Mouse (Mus musculus) kidney, postnatal 4 days (tissue): ENCODE results near the gene Olfr221.
A peak's percentile ranks its signal among the peaks of the same experiment; 100 is the strongest.

Source experiments
- DNase-seq, 2 experiments: peaks; one replicate each; pipeline ENCODE4 v3.0.0; 2021; ENCODE audit warnings: mixed read lengths in 2 of 2

Olfr221 gene

GRCm38 (mm10) chr14:52003981-52004495 is 38.2 kb downstream of the Olfr221 start:
- DNase-seq, result no peak

- DNase-seq, result no peak
Measured at GRCm38 (mm10) chr14:51997483-51997882, 44.8 kb downstream of the Olfr221 start.

- DNase-seq, result no peak
Measured at GRCm38 (mm10) chr14:51996866-51997265, 45.4 kb downstream of the Olfr221 start.

DNA sequence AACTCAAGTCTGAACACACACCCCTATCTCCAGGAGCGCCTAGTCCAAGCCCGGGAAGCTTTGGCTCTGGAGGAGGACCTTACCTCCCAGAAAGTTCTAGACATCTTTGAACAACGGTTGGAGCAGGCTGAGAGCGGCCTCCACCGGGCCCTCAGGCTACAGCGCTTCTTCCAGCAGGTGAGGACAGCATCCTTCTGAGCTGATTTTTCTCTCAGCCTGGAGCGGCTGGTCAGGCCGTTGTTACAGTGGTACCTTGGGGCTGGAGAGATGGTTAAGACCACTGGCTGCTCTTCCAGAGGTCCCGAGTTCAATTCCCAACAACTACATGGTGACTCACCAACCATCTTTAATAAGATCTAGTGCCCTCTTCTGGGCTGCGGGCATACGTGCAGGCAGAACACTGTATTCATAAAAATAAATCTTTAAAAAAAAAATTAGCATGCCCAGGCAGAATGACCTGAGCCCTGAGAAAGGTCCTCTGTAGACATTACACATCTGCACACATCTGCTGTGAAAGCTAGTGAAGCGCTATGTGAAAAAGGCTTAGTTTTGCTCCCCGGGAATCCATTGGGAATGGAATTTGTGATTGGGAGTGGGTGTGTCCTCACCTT is 45.9 kb downstream of the Olfr221 start:
- no peak for DNase-seq

GRCm38 (mm10) chr14:51995219-51995871 is 46.9 kb downstream of the Olfr221 start:
- no peak for DNase-seq

DNA sequence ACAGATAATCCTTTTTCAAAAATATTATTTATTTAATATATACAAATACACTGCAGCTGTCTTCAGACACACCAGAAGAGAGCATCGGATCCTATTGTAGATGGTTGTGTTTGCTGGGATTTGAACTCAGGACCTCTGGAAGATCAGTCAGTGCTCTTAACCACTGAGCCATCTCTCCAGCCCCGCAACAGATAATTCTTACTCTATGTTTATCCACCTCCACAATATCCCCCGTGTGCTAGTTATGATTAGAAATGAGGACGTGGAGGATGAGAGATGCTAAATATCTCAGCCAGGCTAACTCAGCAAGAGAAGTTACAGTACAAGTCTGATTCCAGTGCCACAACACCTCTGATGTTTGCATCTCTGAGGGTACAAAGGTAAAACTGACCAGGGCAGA is 47.8 kb downstream of the Olfr221 start:
- no peak for DNase-seq

DNA sequence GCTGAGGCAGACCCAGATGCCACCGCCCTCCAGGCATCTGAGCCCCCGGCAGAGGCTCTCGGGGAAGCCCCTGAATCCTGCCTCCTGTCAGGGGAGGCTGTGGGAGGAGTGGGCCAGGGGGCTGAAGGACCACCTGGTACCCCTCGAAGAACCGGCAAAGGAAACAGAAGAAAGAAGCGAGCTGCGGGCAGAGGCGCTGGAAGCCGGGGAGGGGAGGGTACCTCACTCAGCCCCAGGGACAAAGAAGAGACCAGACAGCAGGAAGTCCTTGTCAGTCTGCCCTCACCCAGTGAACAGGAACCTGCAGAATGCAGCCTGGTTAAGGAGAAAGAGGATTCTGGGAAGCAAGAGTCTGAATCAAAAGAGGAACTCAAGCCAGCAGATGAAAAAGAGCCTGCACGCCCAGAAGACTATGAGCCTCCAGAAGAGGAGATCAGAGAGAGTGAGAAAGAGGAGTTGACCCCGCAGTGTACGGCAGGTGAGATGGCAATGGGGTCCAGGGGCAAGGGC is 52.7 kb downstream of the Olfr221 start:
- no peak for DNase-seq

- DNase-seq, result peak; percentile 72 to 83
Measured at GRCm38 (mm10) chr14:51988731-51989130, 53.5 kb downstream of the Olfr221 start.

DNA sequence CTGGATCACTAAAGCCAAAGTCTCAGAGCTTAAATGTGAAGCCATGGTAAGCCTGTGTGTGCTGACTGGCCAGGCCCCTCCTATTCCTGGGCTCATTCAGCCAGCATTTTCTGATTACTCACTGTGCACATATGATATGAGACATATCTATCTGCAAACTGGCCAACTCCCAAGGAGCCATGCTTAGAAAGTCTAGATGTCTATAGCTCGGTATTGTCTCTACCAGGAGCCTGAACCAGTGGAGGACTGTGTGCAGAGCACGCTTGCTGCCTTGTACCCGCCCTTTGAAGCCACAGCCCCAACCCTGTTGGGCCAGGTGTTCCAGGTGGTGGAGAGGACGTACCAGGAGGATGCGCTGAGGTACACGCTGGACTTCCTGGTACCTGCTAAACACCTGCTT is 55.1 kb downstream of the Olfr221 start:
- no peak for DNase-seq

DNA sequence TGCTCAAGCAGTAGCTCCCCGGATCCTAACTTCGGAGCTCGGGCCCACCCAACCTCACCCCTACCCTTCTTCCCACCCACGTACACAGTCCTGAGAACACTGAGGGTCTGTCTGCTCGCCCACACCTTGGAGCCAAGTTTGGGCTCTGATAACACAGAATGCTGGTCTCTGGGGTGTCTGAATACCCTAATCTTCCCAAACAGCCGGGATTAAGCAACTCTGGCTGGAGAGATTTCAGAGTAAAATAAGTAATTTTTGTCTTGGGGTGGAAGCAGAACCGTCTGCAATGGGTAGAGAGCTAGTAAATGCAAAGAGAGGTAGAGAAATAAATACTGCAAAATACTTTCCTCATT is 56.1 kb downstream of the Olfr221 start:
- no peak for DNase-seq

- peak; percentile 88 to 92 for DNase-seq
Measured at GRCm38 (mm10) chr14:51985301-51986152, 56.7 kb downstream of the Olfr221 start.

DNA sequence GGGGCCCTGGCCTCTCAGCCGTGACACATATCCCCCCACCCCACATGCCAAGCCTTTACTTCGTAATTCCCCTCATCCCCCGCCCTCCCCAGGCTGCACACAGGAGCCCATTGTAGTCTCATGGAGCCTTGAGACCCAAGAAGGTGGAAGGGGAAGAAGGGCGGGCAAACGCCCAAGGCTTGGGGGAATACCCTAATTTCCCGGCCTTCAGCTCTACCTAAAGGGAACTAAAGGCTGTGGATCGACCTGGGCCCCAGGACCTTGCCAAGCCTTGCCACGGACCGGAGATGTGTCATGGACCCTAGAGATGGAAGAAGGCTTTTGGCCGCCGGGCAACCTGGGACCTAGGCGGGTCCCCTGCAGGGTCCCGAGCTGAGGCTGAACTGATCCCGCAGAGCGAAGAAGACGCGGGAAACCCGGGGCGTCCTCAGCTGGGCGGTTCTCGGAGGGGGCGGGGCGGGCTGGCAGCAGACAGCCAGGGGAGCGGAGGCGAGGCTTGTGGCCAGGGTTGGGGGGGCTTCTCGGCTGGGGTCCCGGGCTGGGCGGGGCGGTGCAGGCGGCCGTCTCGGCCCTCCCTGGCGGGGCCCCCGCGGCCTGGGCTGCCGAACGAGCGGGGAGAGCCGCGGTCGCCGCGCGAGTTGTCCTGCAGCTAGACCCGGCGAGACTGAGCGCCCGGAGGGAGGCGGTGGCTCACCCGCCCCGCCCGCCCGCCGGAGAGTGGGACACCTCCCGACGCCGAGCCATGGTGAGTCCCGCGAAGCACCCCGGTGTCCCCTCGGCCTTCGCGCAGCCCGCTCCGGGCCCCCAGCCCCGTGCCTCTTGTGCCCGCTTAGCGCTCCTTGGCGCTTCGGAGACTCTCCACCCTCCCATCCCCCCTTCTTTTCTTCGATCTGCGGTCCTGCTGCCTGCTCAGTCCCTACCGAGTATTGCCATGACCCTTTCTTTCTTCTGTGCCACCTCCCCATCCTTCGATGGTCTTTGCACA is 57.7 kb downstream of the Olfr221 start, which contains the start of gene Arhgef40:
Gene Arhgef40, plus strand, starts transcription at position 473 of the 985 bp plus-strand sequence.
- peak; percentile 91 to 94 for DNase-seq
